Mouse (Mus musculus): ENCODE results near the gene Mthfd1l.

- TF ChIP-seq EP300 (optimal IDR thresholded peaks at IDR 0.05) (no peak), CTCF (IDR thresholded peaks at IDR 0.05; ENCODE audit: low read depth) (no peak)
Observed at GRCm38 (mm10) chr10:3936864-3937263, 36.1 kb upstream of the Mthfd1l start.

All from stomach, postnatal 0 days (tissue).